Mouse (Mus musculus) lung, adult 2 months (tissue): ENCODE results near the gene Sema4c. TPM values are rescaled to one million over a fixed set of nuclear protein-coding genes. Genes with fewer than 3 reads are reported as not detected.

Experiments used
- DNase-seq: peaks from one replicate; pipeline ENCODE4 v3.0.0; 2022
- H3K4me1 ChIP-seq: fragments of 200-500 bp; 2 replicates; pipeline ENCODE4 v1.6.1; 2011; ENCODE audit warnings: low read length; ENCODE audit not compliant: control insufficient read depth, insufficient read depth
- H3K4me3 ChIP-seq: fragments of 200-500 bp; replicated peaks from 2 replicates; pipeline ENCODE3; 2011; ENCODE audit warnings: low read depth, mild to moderate bottlenecking, control low read depth, low read length; ENCODE audit errors: extremely low read depth
- CTCF ChIP-seq: fragments of 200-500 bp; IDR thresholded peaks from 2 replicates; pipeline ENCODE4 v1.5.1; 2011; ENCODE audit warnings: mild to moderate bottlenecking, low read length, control low read depth; ENCODE audit not compliant: insufficient read depth
- POLR2A ChIP-seq: fragments of 200-500 bp; IDR thresholded peaks from 2 replicates; pipeline ENCODE4 v1.6.1; 2011; ENCODE audit warnings: low read depth, mild to moderate bottlenecking, control low read depth, low read length, borderline replicate concordance; ENCODE audit errors: extremely low read depth
- WGBS: fragments of 180-500 bp; shearing (Covaris S2); methylation state at CpG from one replicate; pipeline ENCODE4 v1.1.7; 2018; 5-methylcytosine and 5-hydroxymethylcytosine counted together
- polyA plus RNA-seq: library from polyadenylated mRNA; depleted of rRNA; stranded (reverse); fragments of >200 nt; gene quantifications from 2 replicates; pipeline ENCODE4 v1.2.3, GENCODE M21; 2012; rRNA removed

The Sema4c gene
- polyA plus RNA-seq: 23.0 and 23.7 TPM in 2 replicates

DNA sequence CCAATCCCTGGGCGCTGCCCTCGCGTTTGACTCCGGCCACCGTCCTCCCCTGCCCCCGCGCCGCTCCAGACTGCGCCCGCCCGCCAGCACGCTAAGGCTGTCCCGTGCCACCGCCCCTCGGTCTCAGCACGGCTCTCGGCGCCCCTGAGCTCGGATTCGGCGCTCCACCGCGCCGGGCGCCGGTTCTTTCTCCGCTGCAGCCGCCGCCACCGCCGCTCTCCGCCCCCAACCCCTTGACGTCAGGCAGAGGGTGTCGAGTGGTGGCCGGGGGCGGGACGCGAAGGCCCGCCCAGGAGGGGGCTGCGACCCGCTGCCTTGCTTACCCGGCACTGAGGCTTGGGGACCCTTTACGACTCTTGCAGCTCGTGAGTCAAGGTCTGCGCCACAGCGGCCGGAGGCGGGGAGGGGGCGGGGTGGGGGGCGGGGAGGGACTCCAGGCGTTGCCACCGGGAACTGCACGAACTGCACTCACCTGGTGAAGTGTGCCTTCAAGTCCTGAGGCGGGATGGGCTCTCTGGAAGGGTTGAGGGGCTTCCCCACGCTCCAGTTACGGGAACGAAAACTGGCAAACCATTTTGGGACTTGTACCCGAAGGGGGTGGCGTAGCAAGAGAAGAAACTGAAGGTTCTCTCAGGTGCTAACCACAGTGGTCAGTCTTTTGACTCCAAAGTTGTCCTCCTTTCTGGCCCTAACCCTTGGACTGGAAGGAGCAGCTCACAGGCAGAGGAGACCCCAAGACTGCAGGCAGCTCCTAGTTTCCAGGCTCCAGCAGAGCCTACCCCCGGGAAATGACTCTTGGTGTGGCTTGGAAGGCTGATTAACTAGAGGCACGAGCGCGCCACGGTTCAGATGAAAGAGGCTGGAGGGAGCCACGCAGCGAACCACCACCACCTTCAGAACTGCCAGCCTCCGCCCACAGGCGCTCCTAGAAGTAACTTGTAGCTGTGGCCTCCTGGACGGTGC, at the start of gene Sema4c:
Gene Sema4c, minus strand, starts transcription at position 319 of the 963 bp plus-strand sequence.
- peak; percentile 77 for DNase-seq
- Histone ChIP-seq H3K4me3 (peak within 1 kb of the TSS; percentile 96), H3K4me1 (peaks cover 29% of the 10 kb centered on the region)
- TF ChIP-seq CTCF (no peak), POLR2A (peak; percentile 20; the same call in 1 of the 2 replicates)
- WGBS: 1% methylated on average over 68 of the region's 69 CpGs

DNA sequence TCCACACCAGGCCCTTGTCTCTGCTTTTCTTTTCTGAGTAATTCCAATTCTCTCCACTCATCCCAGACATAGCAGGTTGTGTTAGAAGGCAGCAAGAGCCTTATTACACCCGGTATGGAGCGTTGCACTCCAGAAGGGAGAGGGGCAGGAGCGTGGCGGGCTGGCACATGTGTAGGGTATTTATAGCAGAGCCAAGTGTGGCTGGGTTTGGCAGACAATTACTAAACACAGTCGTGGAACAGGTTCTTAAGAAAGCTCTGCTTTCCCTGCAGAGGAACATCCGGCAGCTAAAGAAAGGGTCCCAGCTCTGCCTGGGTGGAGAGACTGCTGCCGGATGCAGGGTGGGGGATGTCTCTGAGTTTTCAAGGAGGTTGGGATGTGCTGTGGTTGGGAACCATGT, 48.8 kb upstream of the Sema4c start:
- no peak for DNase-seq
- H3K4me3 ChIP-seq: no peak overlapping the region
- TF ChIP-seq POLR2A: no peak
- no peak for TF ChIP-seq CTCF
- WGBS: 33% methylated on average over 7 of the region's 7 CpGs
- peaks cover 7% of the 10 kb centered on the region for H3K4me1 ChIP-seq

- DNase-seq: no peak
- Histone ChIP-seq H3K4me1 (peaks cover 7% of the 10 kb centered on the region), H3K4me3 (no peak overlapping the region)
- 76% methylated on average over 12 of the region's 12 CpGs for WGBS
- TF ChIP-seq POLR2A: no peak
- no peak for TF ChIP-seq CTCF
Measured at GRCm38 (mm10) chr1:36604254-36605156, 46.4 kb upstream of the Sema4c start.

DNA sequence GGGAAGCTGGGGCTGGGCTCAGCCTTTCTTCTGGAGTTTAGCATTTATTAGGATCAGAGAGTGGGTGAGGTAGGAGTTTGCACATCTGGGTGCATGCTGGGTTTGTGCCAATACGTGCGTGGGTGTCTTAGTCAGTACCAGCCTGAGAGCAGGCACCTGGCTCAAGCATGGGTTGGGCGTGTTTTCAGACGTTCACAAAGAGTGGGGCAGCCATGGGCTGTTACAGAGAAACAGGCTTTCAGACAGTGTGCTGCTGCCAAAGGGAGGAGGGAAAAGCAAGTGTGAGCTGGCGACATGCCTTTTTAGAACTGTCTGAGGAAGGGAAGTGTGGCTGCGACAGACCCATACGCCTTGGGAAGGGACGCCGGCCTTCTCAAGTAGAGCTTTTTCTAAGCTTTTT, 45.2 kb upstream of the Sema4c start:
- DNase-seq: peak; percentile 33
- peaks cover 7% of the 10 kb centered on the region for H3K4me1 ChIP-seq
- no peak overlapping the region for H3K4me3 ChIP-seq
- TF ChIP-seq POLR2A (no peak), CTCF (no peak)
- WGBS: 27% methylated on average over 9 of the region's 9 CpGs

DNA sequence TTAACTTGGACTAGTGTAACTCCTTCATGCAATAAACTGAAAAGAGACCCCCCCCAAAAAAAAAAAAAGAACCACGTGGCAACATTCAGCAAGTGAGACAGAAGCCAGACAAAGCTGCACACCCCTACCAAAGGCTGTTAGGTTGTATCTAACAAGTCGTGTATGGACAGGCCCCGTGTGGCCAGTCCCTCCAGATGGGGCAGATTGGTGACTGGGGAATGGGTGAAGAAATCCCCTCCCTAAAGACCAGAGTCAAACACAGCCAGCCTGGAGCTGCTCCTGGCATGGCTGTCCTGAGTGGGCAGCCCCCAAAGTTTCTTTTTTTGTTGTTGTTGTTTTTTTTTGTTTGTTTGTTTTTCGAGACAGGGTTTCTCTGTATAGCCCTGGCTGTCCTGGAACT, 44.1 kb upstream of the Sema4c start:
- Histone ChIP-seq H3K4me3 (no peak overlapping the region), H3K4me1 (peaks cover 6% of the 10 kb centered on the region)
- TF ChIP-seq CTCF: no peak
- TF ChIP-seq POLR2A: no peak
- no peak for DNase-seq
- 60% methylated on average over 4 of the region's 4 CpGs for WGBS

- 73% methylated on average over 2 of the region's 2 CpGs for WGBS
Measured at GRCm38 (mm10) chr1:36598411-36598810, 40.3 kb upstream of the Sema4c start.

GRCm38 (mm10) chr1:36596114-36596513, 38.0 kb upstream of the Sema4c start:
- H3K4me3 ChIP-seq: no peak overlapping the region
- no peak for DNase-seq
- no peak for TF ChIP-seq CTCF
- no peak for TF ChIP-seq POLR2A
- WGBS: 22% methylated on average over 4 of the region's 4 CpGs
- H3K4me1 ChIP-seq: peaks cover 4% of the 10 kb centered on the region

More at GRCm38 (mm10) chr1:36598411-36598810, 40.3 kb upstream of the Sema4c start:
- DNase-seq: no peak
- Histone ChIP-seq H3K4me3 (no peak overlapping the region), H3K4me1 (peaks cover 6% of the 10 kb centered on the region)
- TF ChIP-seq POLR2A (no peak), CTCF (no peak)

DNA sequence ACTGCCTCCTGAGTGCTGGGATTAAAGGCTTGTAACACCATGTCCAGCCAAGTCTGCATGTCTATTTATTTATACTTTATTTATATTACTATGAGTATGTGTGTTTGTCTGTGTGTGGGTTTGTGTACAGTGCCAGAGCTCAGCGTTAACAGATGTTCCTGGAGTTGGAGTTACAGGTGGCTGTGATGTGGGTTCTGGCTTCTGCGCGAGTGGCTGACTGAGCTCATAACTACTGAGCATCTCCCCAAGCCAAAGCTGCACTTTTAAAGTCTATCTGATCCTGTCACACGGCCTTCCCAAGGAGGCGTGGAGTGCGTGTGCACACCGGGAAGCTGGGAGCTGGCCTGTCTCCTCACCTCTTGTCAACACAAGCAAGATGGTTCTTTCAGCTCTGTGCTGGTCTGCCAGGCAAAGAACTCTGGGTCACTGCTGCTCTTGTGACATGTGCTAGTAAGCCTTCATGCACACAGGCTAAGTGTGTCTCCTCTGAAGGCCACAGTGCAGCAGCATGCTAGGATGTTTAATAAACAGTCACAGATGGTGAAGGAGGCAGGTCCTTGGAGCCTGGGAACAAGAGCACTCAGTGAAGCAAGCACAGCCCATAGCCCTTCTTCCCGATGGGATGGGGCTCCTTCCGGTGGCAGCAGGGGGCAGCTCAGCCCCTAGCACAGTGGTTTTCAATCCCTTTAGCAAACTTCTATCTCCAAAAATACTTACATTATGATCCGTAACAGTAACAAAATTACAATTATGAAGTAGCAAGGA, 37.2 kb upstream of the Sema4c start:
- TF ChIP-seq POLR2A: no peak
- no peak for TF ChIP-seq CTCF

More for the DNA sequence above, 37.2 kb upstream of the Sema4c start:
- 45% methylated on average over 10 of the region's 10 CpGs for WGBS
- H3K4me3 ChIP-seq: no peak overlapping the region
- DNase-seq: no peak
- peaks cover 4% of the 10 kb centered on the region for H3K4me1 ChIP-seq
